Mouse (Mus musculus) B cell, adult 2 months (primary cell): ENCODE measurements at regions not wholly inside any gene's neighbourhood (a gene's known extent, or its start where the extent isn't known, plus 50 kb on each side); places are given as distances from the start of the nearest gene placed in this dataset.
A peak's percentile ranks its signal among the peaks of the same experiment; 100 is the strongest.

Source experiments
- DNase-seq, 2 experiments: peaks; one replicate each; pipeline ENCODE4 v3.0.0; 2022

DNA sequence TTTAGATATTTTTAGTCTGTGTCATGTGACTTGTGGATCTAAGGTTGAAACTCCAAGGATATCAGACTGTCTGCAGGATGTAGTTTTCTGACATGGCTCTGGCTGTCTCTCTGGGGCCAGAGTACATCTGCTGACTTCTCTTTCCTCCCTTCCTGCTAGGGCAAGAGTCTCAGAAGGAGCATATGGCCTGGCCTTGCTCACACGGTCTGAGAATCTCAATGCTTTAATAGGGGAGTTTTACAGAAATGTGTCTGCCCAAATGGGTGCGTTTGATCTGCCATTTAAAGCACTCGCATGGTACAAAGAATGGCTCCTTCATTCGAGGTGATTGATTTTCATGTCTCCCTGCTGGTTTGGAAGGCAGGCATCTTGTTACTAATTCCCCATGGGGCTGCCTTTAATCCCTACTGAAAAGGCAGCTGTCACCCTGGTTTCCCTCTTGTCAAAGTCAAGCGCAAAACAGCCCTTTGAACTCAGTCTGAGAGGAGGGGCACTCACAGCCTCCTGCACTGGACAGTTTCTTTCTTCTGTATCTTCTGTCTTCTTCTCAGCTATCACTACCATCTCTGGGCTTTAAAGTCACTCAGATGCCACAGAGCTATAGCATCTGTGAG lies 199.7 kb upstream of the Eef2kmt start:
- no peak for DNase-seq

DNA sequence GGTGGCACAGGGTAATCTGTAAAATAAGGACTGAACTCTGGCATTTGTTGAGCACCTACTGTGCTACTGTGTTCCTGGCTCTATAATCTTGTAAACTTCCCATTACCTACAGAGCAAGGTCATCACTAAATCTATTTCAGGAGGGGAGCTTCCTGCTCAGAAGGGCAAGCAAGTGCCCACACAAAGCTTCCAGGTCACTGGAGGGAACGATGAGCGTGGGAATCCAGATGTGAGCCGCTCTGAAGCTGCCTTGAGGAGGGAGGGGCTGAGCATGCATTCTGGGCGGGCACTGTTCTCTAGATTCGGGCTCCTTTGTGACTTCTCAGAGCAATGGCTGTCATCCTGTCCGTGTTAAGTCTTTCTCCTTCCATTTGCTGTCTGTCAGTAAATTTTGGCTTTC lies 198.5 kb upstream of the Eef2kmt start:
- DNase-seq = no peak

DNA sequence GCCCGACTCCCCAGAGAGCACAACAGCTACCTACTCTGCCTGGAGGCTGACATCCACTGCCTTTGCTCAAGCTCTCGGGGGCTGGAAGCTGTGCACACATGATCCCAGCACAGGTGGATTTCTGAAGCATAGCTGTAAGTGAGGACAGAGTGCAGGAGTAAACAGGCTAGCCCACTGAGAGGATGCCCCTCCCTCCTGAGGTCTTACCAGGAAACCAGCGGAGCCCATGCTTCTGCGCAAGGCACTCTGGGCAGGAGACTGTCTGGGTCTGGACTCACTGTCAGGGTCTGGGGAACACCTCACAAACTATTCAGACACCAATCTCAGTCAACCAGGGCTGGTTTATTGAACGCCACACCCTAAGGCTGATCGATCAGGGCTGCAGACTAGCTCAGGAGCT lies 197.2 kb upstream of the Eef2kmt start:
- DNase-seq = no peak

DNA sequence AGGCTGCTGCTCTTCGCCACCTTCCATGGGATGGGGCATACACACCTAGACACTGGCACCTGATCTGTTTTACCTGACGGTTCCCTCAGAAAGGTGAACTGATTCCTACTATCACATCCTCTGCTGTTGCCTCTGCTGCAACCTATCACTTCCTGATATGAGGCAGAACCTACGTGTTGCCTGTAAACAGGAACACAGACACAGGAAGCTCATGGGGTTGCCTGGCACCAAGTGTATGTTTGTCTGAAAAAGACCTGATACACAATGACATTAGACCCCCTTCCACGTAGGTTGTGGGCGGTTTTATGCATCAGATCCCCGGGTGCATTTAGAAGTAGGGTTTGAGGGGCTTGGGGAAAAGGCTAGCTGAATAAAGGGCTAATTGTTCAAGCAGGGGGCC lies 190.0 kb upstream of the Eef2kmt start:
- DNase-seq = no peak

GRCm38 (mm10) chr16:5444785-5445184 lies 189.0 kb upstream of the Eef2kmt start:
- no peak for DNase-seq

- DNase-seq = no peak
Measured at GRCm38 (mm10) chr16:5439717-5440116, 183.9 kb upstream of the Eef2kmt start.

DNA sequence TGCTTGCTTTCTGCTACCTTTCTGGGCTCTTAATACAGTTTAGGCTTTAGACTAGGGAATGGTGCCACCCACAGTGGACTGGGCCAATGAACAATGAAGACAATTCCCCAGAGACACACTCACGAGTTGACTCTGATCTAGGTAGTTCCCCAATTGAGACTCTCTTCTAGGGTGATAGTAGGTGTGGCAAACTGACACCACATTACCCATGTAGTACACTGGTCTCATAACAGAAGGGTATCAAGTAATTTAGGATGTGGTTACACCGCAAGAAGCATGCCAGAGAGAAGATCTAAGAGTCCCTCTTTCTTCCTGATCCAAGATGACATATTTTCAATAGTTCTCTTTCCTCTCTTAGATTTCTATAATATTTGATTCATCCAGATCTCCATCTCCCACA lies 182.6 kb upstream of the Eef2kmt start:
- DNase-seq = no peak

GRCm38 (mm10) chr16:5431689-5432088 lies 175.9 kb upstream of the Eef2kmt start:
- no peak for DNase-seq

DNA sequence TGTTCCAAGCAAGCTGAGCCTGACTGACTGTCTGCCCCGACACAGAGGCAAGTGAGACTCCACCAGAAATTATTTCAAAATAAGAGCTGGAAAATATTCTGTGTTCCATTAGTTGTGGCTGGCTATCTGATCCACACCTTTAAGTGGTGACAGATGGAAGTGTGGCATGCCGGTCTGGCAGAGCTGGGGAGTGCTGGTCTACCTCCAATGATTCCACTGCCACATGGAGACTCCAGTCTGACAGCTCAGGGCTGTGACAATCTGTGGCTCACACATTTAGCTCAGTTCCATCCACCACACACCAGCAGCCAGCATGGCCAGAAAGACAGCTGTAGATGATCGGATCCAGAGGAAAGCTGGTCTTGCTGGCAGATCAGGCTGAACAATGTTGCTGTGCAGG lies 175.3 kb upstream of the Eef2kmt start:
- DNase-seq = no peak

GRCm38 (mm10) chr16:5429466-5429865 lies 173.7 kb upstream of the Eef2kmt start:
- no peak for DNase-seq

DNA sequence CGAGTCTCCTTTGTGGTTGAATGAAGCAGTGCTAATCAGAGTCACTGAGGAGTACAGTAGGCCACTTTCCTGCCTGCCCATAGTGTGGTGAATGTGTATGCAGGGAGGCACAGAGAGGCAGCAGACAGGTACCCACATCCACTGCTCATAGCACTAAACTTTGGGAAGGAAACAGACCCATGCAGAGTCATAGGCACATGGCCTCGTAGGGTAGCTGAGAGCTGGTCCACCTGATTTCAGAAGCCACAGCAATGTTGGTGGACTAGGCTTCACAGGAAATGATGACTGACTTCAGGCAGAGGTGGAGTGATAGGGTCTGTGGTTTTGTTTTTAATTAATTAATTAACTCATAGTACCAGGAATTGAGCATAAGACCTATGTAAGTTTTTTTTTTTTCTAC lies 170.1 kb upstream of the Eef2kmt start:
- no peak for DNase-seq

DNA sequence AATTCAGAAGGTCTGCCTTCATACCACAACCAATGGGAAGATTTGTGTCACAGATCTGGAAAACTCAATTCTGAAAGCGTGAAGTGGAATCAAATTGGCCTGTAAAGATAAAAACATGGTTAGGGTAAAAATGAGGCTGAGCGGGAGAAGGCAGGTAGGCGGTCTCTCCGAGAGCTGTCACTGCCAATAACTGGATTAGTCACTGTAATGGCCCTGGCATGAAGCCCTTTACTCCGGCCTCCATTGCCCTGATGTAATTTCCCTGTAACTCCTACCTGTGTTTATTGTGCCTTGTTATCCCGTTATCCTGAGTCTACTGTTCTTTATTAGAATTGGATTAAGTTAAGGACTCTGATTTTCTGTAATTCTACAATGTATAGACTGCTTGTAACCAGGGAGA lies 166.3 kb upstream of the Eef2kmt start:
- no peak for DNase-seq

GRCm38 (mm10) chr16:5421591-5421990 lies 165.8 kb upstream of the Eef2kmt start:
- DNase-seq = no peak

DNA sequence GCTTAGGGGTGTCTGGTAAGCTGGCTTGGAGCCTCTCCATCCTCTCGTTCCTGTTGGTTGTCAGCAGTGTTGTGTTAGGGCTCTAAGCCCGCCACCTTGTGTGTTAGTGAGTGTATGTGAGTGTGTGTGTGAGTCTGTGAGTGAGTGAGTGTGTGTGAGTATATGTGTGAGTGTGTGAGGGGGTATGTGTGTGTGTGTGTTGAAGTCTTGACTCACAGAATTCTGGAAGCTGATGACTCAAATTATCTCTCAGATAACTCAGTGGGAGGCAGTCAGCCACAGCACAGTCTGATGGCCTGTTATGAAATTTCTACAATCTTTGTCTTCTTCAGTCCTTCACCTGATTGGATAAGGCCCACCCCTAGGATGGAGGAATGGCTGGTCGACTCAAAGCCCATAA lies 163.7 kb upstream of the Eef2kmt start:
- no peak for DNase-seq

DNA sequence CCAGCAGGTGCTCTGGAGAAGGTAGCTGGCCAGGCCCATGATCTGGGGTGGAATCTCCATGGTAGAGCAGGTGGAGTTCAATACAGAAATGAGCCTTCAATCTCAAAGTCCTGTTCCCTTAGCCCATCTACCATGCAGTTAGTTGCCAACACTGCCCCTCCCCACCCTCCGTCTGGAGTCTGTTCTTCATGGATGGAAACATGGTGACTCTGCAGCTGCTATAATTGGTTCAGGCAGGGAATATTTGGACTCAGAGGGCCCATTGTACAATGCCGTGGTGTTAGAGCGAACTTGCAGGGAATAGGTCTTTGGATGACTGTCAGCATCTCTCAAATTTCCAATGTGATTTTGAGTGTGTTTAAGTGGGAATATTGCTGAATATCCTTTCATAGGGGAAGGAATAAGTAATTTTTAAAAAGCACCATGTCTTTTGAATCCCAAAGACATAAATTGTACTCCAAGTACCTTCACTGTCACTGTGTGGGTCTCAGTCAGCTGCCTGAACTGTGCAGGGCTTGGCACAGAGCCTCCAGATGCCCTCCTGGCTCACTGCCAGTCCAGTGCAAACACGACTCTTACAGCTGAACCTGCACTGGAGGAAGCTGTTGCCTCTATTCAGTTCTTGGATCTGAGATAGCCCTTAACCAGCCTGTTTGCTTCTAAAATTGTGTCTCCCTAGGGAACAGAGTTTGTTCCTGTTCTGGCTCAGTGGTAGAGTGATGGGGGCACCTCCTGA lies 162.8 kb upstream of the Eef2kmt start:
- no peak for DNase-seq

- no peak for DNase-seq
Measured at GRCm38 (mm10) chr16:5415310-5415709, 159.5 kb upstream of the Eef2kmt start.

DNA sequence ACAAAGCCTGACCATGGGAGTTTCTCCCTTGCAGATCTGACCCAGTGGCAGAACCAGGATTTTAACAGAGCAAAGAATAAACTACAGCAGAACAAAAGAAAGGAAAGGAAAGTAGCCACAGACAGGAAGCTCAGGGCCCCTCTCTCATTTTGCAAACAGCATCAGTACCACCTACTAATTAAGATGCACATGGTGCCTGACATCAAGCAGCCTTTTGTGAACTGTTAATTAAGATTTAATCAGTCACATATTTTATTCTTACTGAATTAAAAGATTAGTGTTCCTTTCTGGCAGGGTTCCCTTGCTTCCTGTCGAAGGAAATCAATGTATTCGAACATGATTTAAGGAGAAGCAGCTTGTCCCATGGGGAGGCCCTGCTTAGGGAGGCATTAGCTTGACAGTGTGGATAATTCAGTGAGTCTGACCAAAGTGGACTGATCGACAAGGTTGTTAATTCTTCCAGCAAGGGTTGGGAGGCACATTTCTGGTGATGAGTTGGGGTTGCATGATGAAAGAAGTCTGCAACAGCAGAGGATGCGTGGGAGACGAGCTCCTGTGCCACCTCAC lies 156.1 kb upstream of the Eef2kmt start:
- no peak for DNase-seq

GRCm38 (mm10) chr16:5406711-5407110 lies 150.9 kb upstream of the Eef2kmt start:
- DNase-seq = peak; percentile 30 to 39

DNA sequence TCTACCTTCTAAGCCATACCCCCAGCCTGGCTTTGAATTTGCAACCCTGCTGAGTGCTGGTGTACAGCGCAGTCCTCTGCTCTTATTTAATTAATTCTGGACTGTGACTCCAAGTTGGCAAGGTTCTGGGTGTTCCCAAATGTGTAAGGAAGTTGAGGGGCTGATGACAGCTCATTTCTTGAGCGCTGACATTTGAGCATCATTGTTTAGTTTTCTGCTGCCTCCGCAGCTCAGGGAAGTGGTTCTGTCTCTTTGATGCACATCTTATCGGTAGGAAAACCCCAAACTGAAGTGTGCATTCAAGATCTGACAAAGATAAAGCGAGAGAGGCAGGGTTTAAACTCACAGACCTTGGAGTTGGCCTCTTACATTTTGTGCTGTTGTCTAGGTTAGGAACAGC lies 137.6 kb upstream of the Eef2kmt start:
- DNase-seq = no peak

DNA sequence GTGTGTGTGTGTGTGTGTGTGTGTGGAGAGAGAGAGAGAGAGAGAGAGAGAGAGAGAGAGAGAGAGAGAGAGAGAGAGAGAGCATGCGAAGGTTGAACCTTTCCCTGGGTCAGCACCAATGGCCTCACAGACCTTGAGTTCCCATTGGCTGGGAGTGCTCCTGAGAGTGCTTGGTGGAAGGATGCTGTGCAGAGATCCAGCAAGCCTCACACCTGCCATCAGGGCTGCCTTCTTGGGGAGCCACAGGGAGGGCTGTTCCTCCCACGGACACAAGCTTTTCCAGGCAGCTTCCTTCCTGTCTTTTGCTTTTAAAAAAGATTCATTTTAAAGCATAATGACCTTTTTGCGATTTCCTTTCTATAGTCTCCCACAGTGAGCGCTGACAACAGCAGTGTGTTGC lies 127.1 kb upstream of the Eef2kmt start:
- no peak for DNase-seq

DNA sequence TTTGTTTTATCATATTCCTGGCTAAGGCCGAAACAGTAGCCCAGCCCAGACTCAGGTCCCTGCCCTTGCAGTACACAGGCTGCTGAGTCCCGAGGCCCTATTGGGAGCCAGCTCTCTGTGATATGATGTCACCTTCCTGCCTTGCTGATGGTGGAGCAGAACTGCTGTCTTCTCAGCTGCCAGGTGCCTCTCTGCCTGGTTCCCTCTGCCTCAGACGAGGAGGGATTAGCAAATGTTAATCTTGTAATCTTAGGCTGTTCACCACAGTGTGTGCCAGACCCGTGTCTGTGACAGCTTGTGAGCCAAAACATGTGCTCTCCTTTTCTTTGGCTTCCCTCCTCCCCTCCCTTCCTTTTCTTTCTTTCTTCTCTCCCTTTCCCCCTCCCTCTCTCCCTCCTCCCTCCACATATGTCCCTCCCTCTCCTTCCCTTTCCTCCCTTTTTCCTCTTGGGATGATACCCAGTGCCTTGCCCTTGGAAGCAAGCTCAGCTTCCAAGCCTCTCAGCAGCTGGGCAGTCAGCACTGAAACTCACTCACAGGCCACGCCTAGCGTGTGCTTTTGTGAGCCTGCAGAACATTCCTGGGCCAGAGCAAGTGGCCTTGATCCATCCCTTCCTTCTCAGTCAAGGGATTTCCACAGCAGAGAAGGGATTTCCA lies 126.6 kb upstream of the Eef2kmt start:
- DNase-seq = no peak

GRCm38 (mm10) chr16:5380626-5381025 lies 124.8 kb upstream of the Eef2kmt start:
- no peak for DNase-seq

DNA sequence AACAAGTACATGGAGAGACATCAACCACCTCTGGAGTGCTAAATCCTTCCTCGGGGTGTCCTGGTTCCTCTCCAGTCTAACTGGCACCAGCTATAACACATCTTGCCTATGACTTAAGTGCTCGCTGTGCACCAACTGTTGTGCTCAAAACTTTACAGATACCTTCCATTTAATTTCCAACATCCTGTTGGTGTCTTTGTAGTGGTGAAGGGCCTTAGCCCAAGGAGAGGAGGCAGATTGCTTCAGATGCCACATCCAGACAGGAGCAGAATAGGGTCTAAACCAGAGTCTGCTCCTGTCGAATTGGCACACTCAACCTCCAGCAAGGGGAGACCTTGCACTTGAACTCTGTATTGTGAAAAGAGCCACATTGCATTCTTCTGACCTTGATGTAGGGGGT lies 121.2 kb upstream of the Eef2kmt start:
- DNase-seq = no peak
